Mouse (Mus musculus): ENCODE data around the gene Gfm1. TPM values are rescaled to one million over a fixed set of nuclear protein-coding genes. Genes with fewer than 3 reads are reported as not detected.

The Gfm1 gene
- polyA plus RNA-seq, 1 experiment: 13.6 TPM

DNA sequence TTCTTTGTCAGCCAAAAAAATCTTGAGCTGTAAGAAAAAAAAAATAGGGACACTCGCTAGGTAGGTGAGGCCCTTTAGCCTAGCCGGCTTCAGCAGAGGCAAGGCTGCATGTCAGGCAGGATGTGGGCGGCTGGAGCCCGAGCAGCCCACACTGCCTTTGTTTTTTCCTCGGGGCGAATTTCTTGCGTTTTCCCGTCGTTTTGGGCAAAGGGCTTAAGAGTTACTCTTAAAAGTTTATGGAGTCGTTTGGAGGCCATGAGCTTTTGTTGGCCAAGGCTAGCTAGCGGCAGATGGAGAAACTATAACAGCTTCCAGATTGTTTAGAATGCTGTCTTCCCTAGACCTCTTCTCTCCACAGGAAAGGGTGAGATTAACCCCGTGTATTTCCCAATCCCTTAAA lies 33.1 kb downstream of the Gfm1 start:
- no peak for DNase-seq
- Histone ChIP-seq H3K4me3 (replicated peaks; ENCODE audit: extremely low read depth, low read depth, low read length) (peak overlapping the region; percentile 99), H3K4me1 (ENCODE audit: control insufficient read depth, insufficient read depth, low read length) (peaks cover 5% of the 10 kb centered on the region; the same call in 1 of the 2 replicates)
- 2% methylated on average over 12 of the region's 12 CpGs for WGBS
- TF ChIP-seq CTCF (IDR thresholded peaks at IDR 0.05; ENCODE audit: insufficient read depth, low read length) (no peak), POLR2A (IDR thresholded peaks at IDR 0.05; ENCODE audit: borderline replicate concordance, extremely low read depth, low read depth, low read length) (no peak)

DNA sequence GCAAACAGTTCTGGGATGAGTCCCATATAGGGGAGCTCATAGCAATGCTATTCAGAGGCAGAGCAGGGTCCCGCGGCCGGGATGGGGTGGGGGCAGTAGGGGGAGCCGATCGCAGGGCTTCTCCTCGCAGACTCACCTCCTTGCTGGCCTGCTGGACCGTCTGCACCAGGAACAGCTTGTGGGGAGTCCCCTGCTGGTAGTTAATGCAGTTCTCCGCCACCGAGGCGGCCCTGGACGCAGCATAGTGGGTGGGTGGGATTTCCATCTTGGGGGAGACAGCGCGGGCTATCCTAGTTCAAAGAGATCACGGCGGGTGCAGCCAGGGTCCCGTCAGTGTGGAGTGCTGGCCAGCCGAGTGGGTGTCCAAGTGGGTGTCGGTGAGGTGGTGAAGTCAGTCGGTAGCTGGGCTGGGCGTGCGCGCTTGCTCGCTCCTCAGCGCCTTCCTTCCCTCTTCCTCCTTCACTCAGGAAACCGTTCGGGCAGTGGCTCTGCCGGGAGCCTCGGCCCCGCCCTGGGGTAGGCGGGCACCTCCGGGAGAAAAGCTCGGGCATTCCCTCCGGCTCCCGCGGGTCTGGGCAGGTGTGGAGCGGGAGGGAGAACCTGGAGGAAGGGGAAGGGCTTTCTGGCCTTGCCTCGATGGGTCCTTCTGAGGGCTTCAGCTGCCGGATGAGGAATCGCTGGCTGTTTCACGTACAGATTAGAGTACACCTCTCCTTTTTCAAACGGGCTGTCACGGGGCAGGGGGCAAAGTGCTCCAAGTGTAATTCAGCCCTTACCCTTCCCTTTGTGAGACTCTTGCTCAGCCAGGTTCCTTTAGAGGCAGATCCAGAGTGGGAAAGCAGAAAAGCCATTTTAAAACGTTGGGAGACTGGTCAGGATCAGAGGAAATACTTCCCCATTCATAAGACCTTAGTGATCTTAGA lies 33.8 kb downstream of the Gfm1 start, which contains the start of gene Lxn:
TSS of gene Lxn (minus strand) at position 477 of the 923 bp plus-strand sequence.
- DNase-seq: peak; percentile 77
- Histone ChIP-seq H3K4me3 (replicated peaks; ENCODE audit: extremely low read depth, low read depth, low read length) (peak within 1 kb of the TSS; percentile 99), H3K4me1 (ENCODE audit: control insufficient read depth, insufficient read depth, low read length) (peaks cover 5% of the 10 kb centered on the region; the same call in 1 of the 2 replicates)
- WGBS: under 1% methylated on average over 43 of the region's 43 CpGs
- peak; percentile 74; the same call in 1 of the 2 replicates for TF ChIP-seq POLR2A (IDR thresholded peaks at IDR 0.05; ENCODE audit: borderline replicate concordance, extremely low read depth, low read depth, low read length)
- TF ChIP-seq CTCF (IDR thresholded peaks at IDR 0.05; ENCODE audit: insufficient read depth, low read length): 0 out of 2 replicates have a peak, but pooled peaks have one; percentile 18

DNA sequence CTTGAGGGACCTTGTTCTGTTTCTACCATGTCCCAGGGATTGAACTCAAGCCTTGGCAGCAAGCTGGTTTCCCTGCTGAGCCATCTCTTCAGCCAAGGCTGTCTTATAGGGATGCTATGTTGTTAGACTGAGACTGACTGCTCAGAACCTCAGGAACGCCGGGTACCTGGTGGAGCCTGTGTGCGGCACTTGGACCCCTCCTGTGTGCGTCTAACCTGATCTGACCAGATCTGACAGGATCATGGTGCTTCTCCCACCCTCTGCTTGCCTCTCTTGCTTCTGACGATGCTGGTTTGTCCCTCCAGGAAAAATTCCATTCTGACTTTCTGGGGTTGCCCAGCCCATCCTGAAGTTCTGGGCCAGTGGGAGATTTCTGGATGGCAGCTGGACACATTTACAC lies 36.7 kb downstream of the Gfm1 start:
- no peak for TF ChIP-seq CTCF (IDR thresholded peaks at IDR 0.05; ENCODE audit: insufficient read depth, low read length)
- no peak for TF ChIP-seq POLR2A (IDR thresholded peaks at IDR 0.05; ENCODE audit: borderline replicate concordance, extremely low read depth, low read depth, low read length)
- no peak for DNase-seq
- 90% methylated on average over 5 of the region's 5 CpGs for WGBS

DNA sequence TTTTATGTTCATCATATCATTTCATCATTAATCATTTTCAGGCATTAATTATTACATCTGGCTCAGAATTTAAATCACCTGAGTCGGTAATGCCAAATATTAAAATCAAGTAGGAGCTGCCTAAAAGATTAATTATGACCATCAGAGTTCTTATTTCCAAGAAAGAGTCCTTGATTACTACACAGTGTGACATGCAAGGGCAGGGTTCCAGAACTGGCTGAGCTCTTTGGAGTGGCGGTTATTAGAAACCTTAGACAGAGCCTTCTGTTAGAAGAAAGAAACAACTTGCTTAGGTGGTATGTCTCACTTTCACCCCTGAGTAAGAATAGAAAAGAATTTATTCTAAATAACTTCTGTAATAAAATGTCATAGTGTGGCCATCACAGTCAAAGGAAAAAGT lies 37.4 kb downstream of the Gfm1 start:
- DNase-seq: no peak
- TF ChIP-seq CTCF (IDR thresholded peaks at IDR 0.05; ENCODE audit: insufficient read depth, low read length): no peak
- Histone ChIP-seq H3K4me3 (replicated peaks; ENCODE audit: extremely low read depth, low read depth, low read length) (no peak overlapping the region), H3K4me1 (ENCODE audit: control insufficient read depth, insufficient read depth, low read length) (peaks cover 5% of the 10 kb centered on the region; the same call in 1 of the 2 replicates)
- 93% methylated on average over 2 of the region's 2 CpGs for WGBS

More for the DNA sequence above, 36.7 kb downstream of the Gfm1 start:
- peaks cover 5% of the 10 kb centered on the region; the same call in 1 of the 2 replicates for H3K4me1 ChIP-seq (ENCODE audit: control insufficient read depth, insufficient read depth, low read length)
- H3K4me3 ChIP-seq (replicated peaks; ENCODE audit: extremely low read depth, low read depth, low read length): no peak overlapping the region

DNA sequence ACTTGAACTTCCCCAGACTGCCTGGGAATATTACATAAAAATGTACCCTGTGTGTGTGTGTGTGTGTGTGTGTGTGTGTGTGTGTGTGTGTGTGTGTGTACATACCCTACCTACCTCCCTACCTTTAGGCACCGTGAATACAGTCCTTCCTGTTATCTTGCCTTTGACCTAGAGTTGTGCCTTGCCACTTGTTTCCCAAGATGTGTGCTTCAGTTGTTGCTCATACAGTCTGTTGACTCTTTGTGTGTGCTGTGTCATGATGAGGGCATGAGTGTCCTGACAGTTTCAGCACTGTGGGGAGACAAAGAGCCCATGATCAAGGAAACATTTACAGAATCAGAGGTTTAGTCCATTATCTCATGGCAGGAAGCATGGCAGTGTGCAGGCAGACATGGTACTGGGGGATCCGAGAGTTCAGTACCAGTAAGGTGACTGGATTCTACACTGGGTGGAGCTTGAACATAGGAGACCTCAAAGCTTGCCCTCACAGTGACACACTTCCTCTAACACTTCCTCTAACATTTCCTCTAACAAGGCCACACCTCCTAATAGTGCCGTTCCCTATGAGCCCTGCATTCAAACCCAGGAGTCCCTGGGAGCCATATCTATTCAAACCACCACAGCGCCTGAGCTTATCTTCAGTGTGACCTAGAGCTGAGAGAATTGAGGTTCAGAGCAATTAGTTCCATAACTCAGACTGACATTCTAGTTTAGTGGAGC lies 41.7 kb downstream of the Gfm1 start:
- no peak for DNase-seq
- Histone ChIP-seq H3K4me1 (ENCODE audit: control insufficient read depth, insufficient read depth, low read length) (no peaks in the 10 kb centered on the region), H3K4me3 (replicated peaks; ENCODE audit: extremely low read depth, low read depth, low read length) (no peak overlapping the region)
- TF ChIP-seq CTCF (IDR thresholded peaks at IDR 0.05; ENCODE audit: insufficient read depth, low read length) (no peak), POLR2A (IDR thresholded peaks at IDR 0.05; ENCODE audit: borderline replicate concordance, extremely low read depth, low read depth, low read length) (no peak)
- 75% methylated on average over 4 of the region's 4 CpGs for WGBS

DNA sequence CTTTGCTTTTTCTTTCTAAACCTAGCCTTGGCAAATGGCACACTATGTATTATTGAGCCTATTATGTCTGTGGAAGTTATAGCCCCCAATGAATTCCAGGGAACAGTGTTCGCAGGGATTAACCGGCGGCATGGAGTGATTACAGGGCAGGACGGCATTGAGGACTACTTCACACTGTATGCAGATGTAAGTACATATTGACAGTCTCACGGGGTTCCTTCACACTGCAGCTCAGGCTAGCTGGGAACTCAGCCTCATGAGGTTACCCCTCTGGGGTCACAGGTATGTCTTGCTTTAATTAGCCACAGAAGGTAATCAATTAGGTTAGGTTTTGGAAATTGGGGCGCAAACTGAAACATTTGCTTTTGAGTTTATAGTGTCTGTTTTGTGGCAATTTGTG lies 43.5 kb downstream of the Gfm1 start:
- WGBS: 82% methylated on average over 6 of the region's 6 CpGs
- H3K4me1 ChIP-seq (ENCODE audit: control insufficient read depth, insufficient read depth, low read length): no peaks in the 10 kb centered on the region
- no peak for DNase-seq
- TF ChIP-seq POLR2A (IDR thresholded peaks at IDR 0.05; ENCODE audit: borderline replicate concordance, extremely low read depth, low read depth, low read length) (no peak), CTCF (IDR thresholded peaks at IDR 0.05; ENCODE audit: insufficient read depth, low read length) (no peak)
- H3K4me3 ChIP-seq (replicated peaks; ENCODE audit: extremely low read depth, low read depth, low read length): no peak overlapping the region

DNA sequence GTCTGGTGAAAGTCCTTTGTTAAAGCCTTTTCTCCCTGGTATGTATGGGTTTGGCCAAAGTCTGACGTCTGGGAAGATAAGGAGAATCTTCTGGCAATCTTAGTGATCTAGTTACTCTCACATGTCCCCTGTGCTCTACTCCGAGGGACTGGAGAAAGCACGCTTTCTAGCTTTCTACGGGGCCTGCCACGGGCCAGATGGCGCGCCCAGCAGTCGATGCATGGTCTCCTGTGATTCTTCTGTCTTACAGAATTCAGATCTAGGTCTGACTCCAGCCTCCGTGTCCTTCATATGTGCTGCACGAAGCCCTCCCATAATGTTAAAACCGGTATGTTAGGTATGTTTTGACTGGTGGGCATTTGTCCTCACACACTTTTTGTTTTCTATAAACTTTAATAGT lies 49.9 kb downstream of the Gfm1 start:
- no peak for TF ChIP-seq CTCF (IDR thresholded peaks at IDR 0.05; ENCODE audit: insufficient read depth, low read length)
- TF ChIP-seq POLR2A (IDR thresholded peaks at IDR 0.05; ENCODE audit: borderline replicate concordance, extremely low read depth, low read depth, low read length): no peak
- WGBS: 93% methylated on average over 11 of the region's 11 CpGs
- no peak overlapping the region for H3K4me3 ChIP-seq (replicated peaks; ENCODE audit: extremely low read depth, low read depth, low read length)
- DNase-seq: no peak
- no peaks in the 10 kb centered on the region for H3K4me1 ChIP-seq (ENCODE audit: control insufficient read depth, insufficient read depth, low read length)

DNA sequence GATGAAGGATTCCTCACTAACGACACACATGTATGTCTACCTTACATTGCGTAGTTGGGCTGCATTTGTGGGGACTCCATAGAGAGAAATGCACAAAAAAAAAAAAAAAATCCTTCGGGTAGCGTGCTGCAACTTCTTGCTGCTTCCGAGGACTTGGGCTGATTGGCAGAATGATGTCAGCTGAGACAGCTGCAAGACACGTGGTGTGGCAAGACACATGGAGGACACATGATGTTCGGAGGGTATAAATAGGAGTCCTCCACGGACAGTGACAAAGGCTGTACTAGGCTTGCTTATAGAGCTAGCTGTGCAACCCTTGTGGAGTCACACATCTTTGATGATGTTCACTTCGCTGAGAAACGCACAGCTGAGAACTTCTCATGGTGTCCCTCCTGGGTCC lies 52.5 kb downstream of the Gfm1 start:
- TF ChIP-seq CTCF (IDR thresholded peaks at IDR 0.05; ENCODE audit: insufficient read depth, low read length): no peak
- TF ChIP-seq POLR2A (IDR thresholded peaks at IDR 0.05; ENCODE audit: borderline replicate concordance, extremely low read depth, low read depth, low read length): no peak
- DNase-seq: no peak
- H3K4me1 ChIP-seq (ENCODE audit: control insufficient read depth, insufficient read depth, low read length): no peaks in the 10 kb centered on the region
- no peak overlapping the region for H3K4me3 ChIP-seq (replicated peaks; ENCODE audit: extremely low read depth, low read depth, low read length)
- WGBS: 92% methylated on average over 10 of the region's 10 CpGs

DNA sequence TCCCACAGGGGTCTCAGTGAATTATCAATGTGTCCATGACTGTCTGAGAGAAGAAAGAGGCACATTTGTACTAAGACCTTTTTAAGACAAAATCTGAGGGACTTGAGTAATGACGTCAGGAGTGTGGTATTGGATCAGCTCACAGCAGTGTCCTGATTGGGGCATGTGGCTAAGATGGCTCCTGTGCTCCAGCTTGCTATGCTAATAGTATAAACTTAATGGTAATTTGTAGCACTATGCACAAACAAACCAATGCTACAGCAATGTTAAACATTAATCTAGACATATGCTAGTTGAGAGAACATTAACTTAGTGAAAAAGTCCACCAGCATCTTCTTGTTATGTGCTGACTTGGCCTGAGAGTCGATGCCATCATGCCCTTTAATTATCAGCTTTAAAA lies 55.3 kb downstream of the Gfm1 start:
- no peak for DNase-seq
- 79% methylated on average over 2 of the region's 2 CpGs for WGBS
- Histone ChIP-seq H3K4me3 (replicated peaks; ENCODE audit: extremely low read depth, low read depth, low read length) (no peak overlapping the region), H3K4me1 (ENCODE audit: control insufficient read depth, insufficient read depth, low read length) (no peaks in the 10 kb centered on the region)
- no peak for TF ChIP-seq POLR2A (IDR thresholded peaks at IDR 0.05; ENCODE audit: borderline replicate concordance, extremely low read depth, low read depth, low read length)
- TF ChIP-seq CTCF (IDR thresholded peaks at IDR 0.05; ENCODE audit: insufficient read depth, low read length): no peak
